Mouse (Mus musculus): ENCODE measurements around the gene Lrig3. TPM values are rescaled to one million over a fixed set of nuclear protein-coding genes. Genes with fewer than 3 reads are reported as not detected.

Gene Lrig3
- polyA plus RNA-seq, 1 experiment from 2014 or later: 1.7 TPM

DNA sequence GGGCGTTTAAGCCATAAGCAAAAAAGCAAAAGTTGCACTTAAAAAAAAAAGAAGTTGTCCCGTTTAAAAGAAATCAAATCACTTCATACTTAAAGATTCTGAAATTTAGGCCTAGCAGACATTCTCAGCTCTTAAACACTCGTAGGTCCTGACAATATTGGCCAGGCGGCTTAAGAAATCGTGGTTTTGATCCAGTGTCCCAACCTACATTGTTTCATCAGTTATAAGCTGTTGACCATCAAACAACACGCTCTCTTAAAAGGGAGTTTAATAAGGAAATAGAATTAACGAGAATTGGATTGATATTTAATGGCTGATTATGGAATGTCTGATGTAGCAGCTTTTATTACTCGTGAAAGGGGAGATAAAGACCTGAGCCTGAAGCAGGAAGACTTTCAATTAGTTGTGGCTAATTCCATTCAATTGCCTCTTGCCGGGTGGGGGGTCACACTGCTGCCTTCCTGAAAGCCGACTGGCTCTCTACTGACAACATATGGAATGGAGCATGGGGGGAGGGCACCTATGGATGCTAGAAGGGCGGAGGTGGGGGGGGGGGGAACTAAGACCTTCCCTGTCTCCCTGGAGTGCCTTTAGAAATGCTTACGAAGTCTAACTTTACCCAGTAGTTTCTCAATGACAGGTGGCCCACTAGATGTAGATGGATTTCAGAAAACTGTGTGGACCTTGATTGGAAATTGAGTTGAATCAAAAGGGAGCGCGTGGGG lies 1.6 kb downstream of the Lrig3 start:
- no peak for ATAC-seq (ENCODE audit: insufficient number of reproducible peaks, insufficient read depth, low FRiP score, low read depth)
- H3K9ac ChIP-seq (ENCODE audit: low read length): no peak overlapping the region
- H3K27ac ChIP-seq (replicated peaks in 1 of 2; ENCODE audit: control insufficient read depth in 1 of 2, insufficient read depth in 1 of 2, low read depth in 2 of 2, low read length in 2 of 2): no peak overlapping the region
- H3K4me1 ChIP-seq (ENCODE audit: control insufficient read depth in 2 of 2, insufficient read depth in 2 of 2, low read length in 2 of 2): peaks cover 2 to 7% of the 10 kb centered on the region in 2 experiments; a peak in 2 of 4 replicates
- peak overlapping the region in 1 of 2 experiments; percentile 68; a peak in 3 of 4 replicates for H3K4me3 ChIP-seq (ENCODE audit: control insufficient read depth in 1 of 2, insufficient read depth in 1 of 2, low read depth in 1 of 2, low read length in 2 of 2)
- H3K4me2 ChIP-seq (ENCODE audit: low read length): peak overlapping the region; percentile 98
- 16% methylated on average over 14 of the region's 14 CpGs for WGBS
- H3K36me3 ChIP-seq (ENCODE audit: control insufficient read depth, insufficient read depth, low read length): no peaks in the 10 kb centered on the region
- no peaks in the 10 kb centered on the region for H3K9me3 ChIP-seq (ENCODE audit: control insufficient read depth, low read length)
- H3K27me3 ChIP-seq (ENCODE audit: control insufficient read depth, insufficient read depth, low read length): peaks cover 32% of the 10 kb centered on the region

DNA sequence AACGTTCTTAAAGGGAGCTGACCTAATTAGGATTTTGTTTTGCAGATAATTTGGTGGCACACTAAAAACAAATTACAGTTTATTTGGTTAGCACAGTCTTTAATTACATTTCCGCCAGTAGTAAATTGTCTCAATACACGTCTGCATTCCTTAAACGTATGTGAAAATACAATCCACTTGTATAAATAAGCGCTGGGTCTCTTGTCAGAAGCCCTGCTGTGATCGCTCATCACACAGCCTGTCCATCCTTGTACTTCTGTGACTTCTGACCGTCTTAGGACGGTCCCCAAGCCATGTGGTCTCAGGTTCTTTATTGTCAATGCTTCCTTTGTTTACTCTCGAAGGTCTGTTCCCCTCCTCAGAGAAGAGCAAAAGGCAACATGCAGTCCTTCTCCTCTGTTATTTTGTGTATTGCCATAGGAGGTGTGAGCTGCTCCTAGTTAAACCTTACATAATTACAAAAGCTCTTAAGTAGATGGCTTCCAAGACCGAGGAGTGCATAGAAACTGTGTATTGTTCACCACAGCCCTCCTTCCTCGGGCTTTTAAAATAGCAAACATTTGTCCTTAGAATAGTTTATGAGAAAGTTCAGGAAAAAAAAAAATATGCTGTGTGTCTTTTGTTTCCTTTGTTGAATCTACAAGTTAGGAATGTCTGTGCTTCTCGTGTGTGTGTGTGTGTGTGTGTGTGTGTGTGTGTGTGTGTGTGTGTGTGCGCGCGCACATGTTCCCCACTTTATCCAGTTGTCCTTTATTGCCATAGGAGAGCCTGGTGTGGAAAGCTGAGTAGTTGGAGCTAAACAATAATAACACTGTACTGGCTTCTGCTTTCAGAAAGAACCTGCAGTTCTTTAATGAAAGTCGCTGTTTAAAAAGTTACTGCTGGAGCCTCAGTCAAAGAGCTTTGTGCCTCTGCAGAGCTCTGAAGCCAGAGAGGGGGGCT lies 2.5 kb downstream of the Lrig3 start:
- no peak overlapping the region for H3K27ac ChIP-seq (replicated peaks in 1 of 2; ENCODE audit: control insufficient read depth in 1 of 2, insufficient read depth in 1 of 2, low read depth in 2 of 2, low read length in 2 of 2)
- H3K9ac ChIP-seq (ENCODE audit: low read length): no peak overlapping the region
- H3K4me3 ChIP-seq (ENCODE audit: control insufficient read depth in 1 of 2, insufficient read depth in 1 of 2, low read depth in 1 of 2, low read length in 2 of 2): no peak overlapping the region
- H3K4me2 ChIP-seq (ENCODE audit: low read length): peak overlapping the region; percentile 1; the same call in 1 of the 2 replicates
- ATAC-seq (ENCODE audit: insufficient number of reproducible peaks, insufficient read depth, low FRiP score, low read depth): no peak
- H3K27me3 ChIP-seq (ENCODE audit: control insufficient read depth, insufficient read depth, low read length): peaks cover 24% of the 10 kb centered on the region
- H3K36me3 ChIP-seq (ENCODE audit: control insufficient read depth, insufficient read depth, low read length): no peaks in the 10 kb centered on the region
- peaks cover 2 to 7% of the 10 kb centered on the region in 2 experiments; a peak in 2 of 4 replicates for H3K4me1 ChIP-seq (ENCODE audit: control insufficient read depth in 2 of 2, insufficient read depth in 2 of 2, low read length in 2 of 2)
- H3K9me3 ChIP-seq (ENCODE audit: control insufficient read depth, low read length): no peaks in the 10 kb centered on the region
- WGBS: 23% methylated on average over 16 of the region's 16 CpGs

DNA sequence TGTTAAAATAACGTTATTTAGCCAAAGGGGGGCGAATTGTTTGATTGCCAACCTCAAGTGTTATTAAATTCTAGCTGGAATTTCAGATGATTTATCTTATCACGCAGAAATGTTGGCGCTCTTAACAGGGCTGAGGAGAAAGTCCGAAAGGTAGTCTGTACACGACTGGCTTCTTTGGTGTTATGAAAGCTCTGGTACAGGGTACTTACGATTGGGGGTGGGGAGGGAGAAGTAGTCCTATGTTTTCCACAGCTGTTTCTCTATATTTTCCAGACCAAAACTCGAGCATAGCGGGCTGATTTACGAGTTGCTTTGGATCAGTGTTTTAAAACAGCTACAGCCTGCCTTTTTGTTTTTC lies 3.1 kb downstream of the Lrig3 start:
- Histone ChIP-seq H3K27me3 (ENCODE audit: control insufficient read depth, insufficient read depth, low read length) (peaks cover 17% of the 10 kb centered on the region), H3K4me1 (ENCODE audit: control insufficient read depth in 2 of 2, insufficient read depth in 2 of 2, low read length in 2 of 2) (peaks cover 2 to 7% of the 10 kb centered on the region in 2 experiments; a peak in 2 of 4 replicates), H3K9me3 (ENCODE audit: control insufficient read depth, low read length) (no peaks in the 10 kb centered on the region), H3K36me3 (ENCODE audit: control insufficient read depth, insufficient read depth, low read length) (no peaks in the 10 kb centered on the region), H3K4me2 (ENCODE audit: low read length) (0 out of 2 replicates have a peak overlapping the region, but pooled peaks have one; percentile 1), H3K9ac (ENCODE audit: low read length) (no peak overlapping the region), H3K4me3 (ENCODE audit: control insufficient read depth in 1 of 2, insufficient read depth in 1 of 2, low read depth in 1 of 2, low read length in 2 of 2) (no peak overlapping the region), H3K27ac (replicated peaks in 1 of 2; ENCODE audit: control insufficient read depth in 1 of 2, insufficient read depth in 1 of 2, low read depth in 2 of 2, low read length in 2 of 2) (no peak overlapping the region)
- no peak for ATAC-seq (ENCODE audit: insufficient number of reproducible peaks, insufficient read depth, low FRiP score, low read depth)
- WGBS: 42% methylated on average over 10 of the region's 10 CpGs

DNA sequence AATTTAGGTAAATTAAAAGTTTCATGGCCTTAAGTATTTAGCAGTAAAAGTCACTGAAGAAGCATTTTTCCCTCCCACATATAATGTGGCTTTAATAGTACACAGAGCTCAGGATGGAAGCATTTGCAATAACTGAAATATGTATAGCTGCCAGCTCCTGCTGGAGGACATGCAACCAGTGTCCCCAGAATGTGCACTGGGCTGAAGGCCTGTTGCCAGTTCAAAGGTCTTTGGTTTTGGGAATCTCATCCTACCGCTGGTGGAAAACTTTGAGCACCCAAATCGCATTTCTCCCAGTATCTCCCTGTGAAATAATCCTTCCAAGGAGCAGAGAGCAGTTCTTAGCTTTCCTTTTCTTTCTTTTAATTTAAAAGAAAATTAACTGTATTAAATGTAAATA lies 4.1 kb downstream of the Lrig3 start:
- Histone ChIP-seq H3K27me3 (ENCODE audit: control insufficient read depth, insufficient read depth, low read length) (peaks cover 8% of the 10 kb centered on the region), H3K9me3 (ENCODE audit: control insufficient read depth, low read length) (no peaks in the 10 kb centered on the region), H3K36me3 (ENCODE audit: control insufficient read depth, insufficient read depth, low read length) (no peaks in the 10 kb centered on the region), H3K27ac (replicated peaks in 1 of 2; ENCODE audit: control insufficient read depth in 1 of 2, insufficient read depth in 1 of 2, low read depth in 2 of 2, low read length in 2 of 2) (no peak overlapping the region), H3K4me2 (ENCODE audit: low read length) (no peak overlapping the region), H3K4me1 (ENCODE audit: control insufficient read depth in 2 of 2, insufficient read depth in 2 of 2, low read length in 2 of 2) (peaks cover 2 to 7% of the 10 kb centered on the region in 2 experiments; a peak in 2 of 4 replicates), H3K4me3 (ENCODE audit: control insufficient read depth in 1 of 2, insufficient read depth in 1 of 2, low read depth in 1 of 2, low read length in 2 of 2) (no peak overlapping the region), H3K9ac (ENCODE audit: low read length) (no peak overlapping the region)
- no peak for ATAC-seq (ENCODE audit: insufficient number of reproducible peaks, insufficient read depth, low FRiP score, low read depth)
- 80% methylated on average over 2 of the region's 2 CpGs for WGBS

DNA sequence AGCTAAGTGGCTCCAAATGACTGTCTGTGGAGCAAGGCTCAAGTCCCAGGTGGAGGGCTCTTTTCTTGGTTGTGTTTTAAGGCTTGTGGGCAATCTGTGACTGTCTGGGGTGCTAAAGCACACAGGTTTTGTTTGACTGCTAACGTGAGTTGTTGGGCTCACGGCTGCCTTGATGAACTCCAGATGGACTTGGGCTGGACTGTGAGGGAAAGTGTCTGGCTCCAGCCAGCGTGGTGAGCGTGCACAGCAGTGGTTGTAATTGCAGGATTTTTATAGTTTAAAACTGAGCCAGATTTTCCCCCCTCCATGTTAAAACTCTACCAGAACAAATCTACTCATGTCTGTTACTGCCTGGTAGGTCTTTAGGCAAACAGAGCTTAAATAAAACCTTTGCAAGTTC lies 4.5 kb downstream of the Lrig3 start:
- WGBS: 44% methylated on average over 4 of the region's 4 CpGs
- Histone ChIP-seq H3K4me3 (ENCODE audit: control insufficient read depth in 1 of 2, insufficient read depth in 1 of 2, low read depth in 1 of 2, low read length in 2 of 2) (no peak overlapping the region), H3K9me3 (ENCODE audit: control insufficient read depth, low read length) (no peaks in the 10 kb centered on the region), H3K36me3 (ENCODE audit: control insufficient read depth, insufficient read depth, low read length) (no peaks in the 10 kb centered on the region), H3K9ac (ENCODE audit: low read length) (no peak overlapping the region), H3K4me1 (ENCODE audit: control insufficient read depth in 2 of 2, insufficient read depth in 2 of 2, low read length in 2 of 2) (peaks cover under 1 to 7% of the 10 kb centered on the region in 2 experiments; a peak in 2 of 4 replicates), H3K27me3 (ENCODE audit: control insufficient read depth, insufficient read depth, low read length) (peaks cover 7% of the 10 kb centered on the region), H3K27ac (replicated peaks in 1 of 2; ENCODE audit: control insufficient read depth in 1 of 2, insufficient read depth in 1 of 2, low read depth in 2 of 2, low read length in 2 of 2) (no peak overlapping the region), H3K4me2 (ENCODE audit: low read length) (no peak overlapping the region)
- no peak for ATAC-seq (ENCODE audit: insufficient number of reproducible peaks, insufficient read depth, low FRiP score, low read depth)

DNA sequence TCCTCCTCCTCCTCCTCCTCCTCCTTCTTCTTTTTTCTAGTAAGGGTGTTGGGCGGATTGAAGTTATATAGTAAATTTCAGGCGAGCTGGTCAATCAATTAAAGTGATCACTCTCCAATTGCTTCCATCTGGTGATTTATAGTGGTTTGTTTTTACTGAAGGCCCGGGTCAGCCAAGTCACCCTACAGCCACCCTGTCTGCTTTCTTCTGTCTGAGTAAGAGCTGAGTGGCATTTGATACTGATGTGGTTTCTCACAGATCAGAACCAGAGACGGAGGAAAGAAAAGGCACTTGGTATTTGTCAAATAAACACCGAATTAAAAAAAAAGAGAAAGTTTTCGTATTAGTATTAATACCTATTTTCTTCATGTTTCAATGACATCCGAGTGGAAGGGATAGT lies 7.8 kb downstream of the Lrig3 start:
- 72% methylated on average over 7 of the region's 7 CpGs for WGBS
- Histone ChIP-seq H3K27ac (replicated peaks in 1 of 2; ENCODE audit: control insufficient read depth in 1 of 2, insufficient read depth in 1 of 2, low read depth in 2 of 2, low read length in 2 of 2) (no peak overlapping the region), H3K4me3 (ENCODE audit: control insufficient read depth in 1 of 2, insufficient read depth in 1 of 2, low read depth in 1 of 2, low read length in 2 of 2) (no peak overlapping the region)

DNA sequence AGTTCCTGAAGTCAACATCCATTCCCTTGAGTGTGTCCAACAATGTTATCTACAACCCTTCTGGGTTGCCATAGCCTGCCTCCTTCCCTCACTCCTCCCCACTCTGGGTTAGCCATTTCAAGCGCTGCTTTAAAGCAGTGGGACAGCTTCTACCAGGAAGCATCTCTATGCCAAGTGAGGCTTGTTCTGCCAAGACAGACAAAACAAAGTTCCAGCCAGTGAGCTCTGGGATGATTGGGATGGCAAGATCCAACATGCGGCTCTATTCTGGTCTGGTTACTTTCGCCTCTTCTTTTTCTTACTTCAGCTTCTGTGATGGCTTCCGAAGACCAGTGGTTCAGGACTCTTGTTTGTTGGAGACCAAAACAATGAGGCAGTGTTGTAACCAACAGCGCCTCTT lies 16.0 kb downstream of the Lrig3 start:
- H3K4me3 ChIP-seq (ENCODE audit: control insufficient read depth in 1 of 2, insufficient read depth in 1 of 2, low read depth in 1 of 2, low read length in 2 of 2): no peak overlapping the region
- no peak overlapping the region for H3K4me2 ChIP-seq (ENCODE audit: low read length)
- no peaks in the 10 kb centered on the region for H3K27me3 ChIP-seq (ENCODE audit: control insufficient read depth, insufficient read depth, low read length)
- H3K9me3 ChIP-seq (ENCODE audit: control insufficient read depth, low read length): no peaks in the 10 kb centered on the region
- H3K9ac ChIP-seq (ENCODE audit: low read length): no peak overlapping the region
- H3K4me1 ChIP-seq (ENCODE audit: control insufficient read depth in 2 of 2, insufficient read depth in 2 of 2, low read length in 2 of 2): no peaks in the 10 kb centered on the region
- ATAC-seq (ENCODE audit: insufficient number of reproducible peaks, insufficient read depth, low FRiP score, low read depth): no peak
- no peak overlapping the region for H3K27ac ChIP-seq (replicated peaks in 1 of 2; ENCODE audit: control insufficient read depth in 1 of 2, insufficient read depth in 1 of 2, low read depth in 2 of 2, low read length in 2 of 2)
- no peaks in the 10 kb centered on the region for H3K36me3 ChIP-seq (ENCODE audit: control insufficient read depth, insufficient read depth, low read length)
- 87% methylated on average over 5 of the region's 5 CpGs for WGBS

More for the DNA sequence above, 7.8 kb downstream of the Lrig3 start:
- Histone ChIP-seq H3K36me3 (ENCODE audit: control insufficient read depth, insufficient read depth, low read length) (no peaks in the 10 kb centered on the region), H3K4me2 (ENCODE audit: low read length) (no peak overlapping the region), H3K4me1 (ENCODE audit: control insufficient read depth in 2 of 2, insufficient read depth in 2 of 2, low read length in 2 of 2) (no peaks in the 10 kb centered on the region; a peak in 1 of 4 replicates), H3K27me3 (ENCODE audit: control insufficient read depth, insufficient read depth, low read length) (peaks cover 7% of the 10 kb centered on the region), H3K9ac (ENCODE audit: low read length) (no peak overlapping the region), H3K9me3 (ENCODE audit: control insufficient read depth, low read length) (no peaks in the 10 kb centered on the region)
- no peak for ATAC-seq (ENCODE audit: insufficient number of reproducible peaks, insufficient read depth, low FRiP score, low read depth)
